10 mouse cellular contexts compared by ENCODE assay signal in the genomic region with DNA sequence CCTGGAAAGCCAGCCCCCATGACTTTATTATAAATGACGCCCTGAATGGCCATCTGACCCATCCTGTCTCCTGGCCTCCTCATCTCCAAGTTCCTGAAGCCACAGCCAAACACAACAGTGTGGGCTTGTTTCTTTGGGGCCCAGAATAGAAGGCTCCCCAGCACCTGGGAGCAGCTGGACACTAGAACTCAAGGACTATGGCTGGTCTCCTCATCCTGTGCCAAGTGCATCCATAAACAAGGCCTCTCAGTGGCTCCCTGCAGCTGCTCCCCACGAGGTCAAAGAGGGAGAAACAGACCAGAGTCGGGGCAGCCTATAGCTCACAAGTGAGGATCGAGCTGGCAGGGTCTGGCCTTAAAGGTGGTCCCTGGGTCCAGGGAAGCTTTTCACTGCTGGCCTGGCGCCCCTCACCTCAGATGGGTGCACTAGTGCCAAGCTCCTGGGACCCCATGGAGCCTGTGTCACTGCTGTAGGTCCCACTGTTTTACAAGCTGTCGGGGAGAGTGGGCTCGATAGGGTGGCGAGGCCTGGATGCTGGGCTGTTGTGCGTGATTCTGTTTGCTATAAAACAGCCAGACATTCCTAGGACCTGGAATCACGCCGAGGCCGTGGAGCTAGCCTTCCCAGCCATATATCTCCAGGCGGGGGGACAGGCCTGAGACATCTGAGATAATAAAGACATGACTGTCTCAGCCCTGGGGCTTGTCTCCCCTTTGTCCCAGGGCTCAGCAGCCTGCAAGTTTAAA. TPM values are rescaled to one million over a fixed set of nuclear protein-coding genes. Genes with fewer than 3 reads are reported as not detected.
DNase-seq lines count a peak whose midpoint lies in the region; ATAC-seq and TF ChIP-seq lines count a peak whose summit lies in the region.
"Had no signal": no experiment of that assay in that cellular context is flagged by ENCODE, and none has a peak within 500 bp of the region (broad histone marks: within the 10 kb centered on the region; RNA-seq: fewer than 3 reads in every experiment).

No protein-coding gene starts in this region.

- H3K9me3 ChIP-seq in forebrain, embryonic 10.5 days = no peaks in the 10 kb centered on the region
- no peaks in the 10 kb centered on the region for H3K9me3 ChIP-seq in forebrain, embryonic 12.5 days
- H3K9me3 ChIP-seq in midbrain, embryonic 12.5 days = no peaks in the 10 kb centered on the region
- no peaks in the 10 kb centered on the region for H3K9me3 ChIP-seq in midbrain, postnatal 0 days (ENCODE audit: low read length)
- no peaks in the 10 kb centered on the region for H3K9me3 ChIP-seq in kidney, embryonic 15.5 days (replicated peaks)
- H3K9me3 ChIP-seq: embryonic facial prominence, embryonic 15.5 days had no signal

- 89% methylated on average over 13 of the region's 13 CpGs for WGBS in forebrain, embryonic 10.5 days
- 84% methylated on average over 13 of the region's 13 CpGs for WGBS in forebrain, embryonic 12.5 days
- 74% methylated on average over 13 of the region's 13 CpGs for WGBS in midbrain, embryonic 12.5 days
- 60% methylated on average over 13 of the region's 13 CpGs for WGBS in midbrain, postnatal 0 days
- 31% methylated on average over 13 of the region's 13 CpGs for WGBS in kidney, embryonic 15.5 days
- 71% methylated on average over 13 of the region's 13 CpGs for whole genome bisulfite sequencing in small intestine, adult 2 months

- DNase-seq in forebrain, embryonic 10.5 days (ENCODE audit: extremely low spot score, low spot score) = no peak
- DNase-seq in midbrain, postnatal 0 days (ENCODE audit: low spot score) = no peak
- no peak for DNase-seq in Muller cell, postnatal 12 days (ENCODE audit: inconsistent ontology term)
- DNase-seq in gastrocnemius, postnatal 10 days = no peak
- DNase-seq: lung, embryonic 14.5 days had no signal

- no peak overlapping the region for H3K4me2 ChIP-seq in forebrain, embryonic 12.5 days
- H3K4me2 ChIP-seq in midbrain, embryonic 12.5 days (replicated peaks) = no peak overlapping the region
- H3K4me2 ChIP-seq in midbrain, postnatal 0 days (ENCODE audit: low read depth, low read length, poor library complexity, severe bottlenecking) = no peak overlapping the region
- no peak overlapping the region for H3K4me2 ChIP-seq in kidney, embryonic 15.5 days
- H3K4me2 ChIP-seq: embryonic facial prominence, embryonic 15.5 days; lung, embryonic 14.5 days had no signal

- H3K27ac ChIP-seq in forebrain, embryonic 10.5 days = peak overlapping the region; percentile 27; the same call in 1 of the 2 replicates
- no peak overlapping the region for H3K27ac ChIP-seq in forebrain, embryonic 12.5 days
- H3K27ac ChIP-seq in midbrain, embryonic 12.5 days (replicated peaks) = no peak overlapping the region
- H3K27ac ChIP-seq in midbrain, postnatal 0 days (ENCODE audit: low read depth, low read length) = no peak overlapping the region
- peak overlapping the region; percentile 85 for H3K27ac ChIP-seq in kidney, embryonic 15.5 days
- 0 out of 2 replicates have a peak overlapping the region, but pooled peaks have one; percentile 21 for H3K27ac ChIP-seq in small intestine, adult 2 months (ENCODE audit: insufficient read depth, low read depth, low read length)
- H3K27ac ChIP-seq: embryonic facial prominence, embryonic 15.5 days had no signal

- no peaks in the 10 kb centered on the region for H3K27me3 ChIP-seq in forebrain, embryonic 10.5 days (ENCODE audit: poor library complexity, severe bottlenecking)
- H3K27me3 ChIP-seq in forebrain, embryonic 12.5 days = no peaks in the 10 kb centered on the region
- no peaks in the 10 kb centered on the region for H3K27me3 ChIP-seq in midbrain, embryonic 12.5 days
- no peaks in the 10 kb centered on the region for H3K27me3 ChIP-seq in midbrain, postnatal 0 days (ENCODE audit: insufficient read depth, low read length)
- H3K27me3 ChIP-seq in kidney, embryonic 15.5 days = no peaks in the 10 kb centered on the region
- no peaks in the 10 kb centered on the region for H3K27me3 ChIP-seq in small intestine, adult 2 months (ENCODE audit: control insufficient read depth, insufficient read depth, low read length)
- H3K27me3 ChIP-seq: embryonic facial prominence, embryonic 15.5 days had no signal

- no peak for ATAC-seq in forebrain, embryonic 12.5 days (ENCODE audit: low FRiP score)
- no peak for ATAC-seq in midbrain, embryonic 12.5 days (ENCODE audit: low FRiP score, low read depth)
- ATAC-seq in midbrain, postnatal 0 days (ENCODE audit: low FRiP score) = no peak
- peak; percentile 34; the same call in 1 of the 2 replicates for ATAC-seq in kidney, embryonic 15.5 days (replicated peaks; ENCODE audit: low FRiP score)

- no peak for TF ChIP-seq POLR2A in small intestine, adult 2 months (IDR thresholded peaks at IDR 0.05; ENCODE audit: low read depth, low read length)

- no peak overlapping the region for H3K4me3 ChIP-seq in forebrain, embryonic 10.5 days
- H3K4me3 ChIP-seq in forebrain, embryonic 12.5 days (replicated peaks) = no peak overlapping the region
- H3K4me3 ChIP-seq in midbrain, embryonic 12.5 days = no peak overlapping the region
- no peak overlapping the region for H3K4me3 ChIP-seq in midbrain, postnatal 0 days (ENCODE audit: low read depth, low read length)
- H3K4me3 ChIP-seq in kidney, embryonic 15.5 days (replicated peaks) = no peak overlapping the region
- H3K4me3 ChIP-seq in small intestine, adult 2 months (ENCODE audit: low read depth, low read length) = no peak overlapping the region
- H3K4me3 ChIP-seq: embryonic facial prominence, embryonic 15.5 days had no signal

- H3K9ac ChIP-seq in forebrain, embryonic 12.5 days = no peak overlapping the region
- H3K9ac ChIP-seq in midbrain, embryonic 12.5 days (replicated peaks) = 0 out of 2 replicates have a peak overlapping the region, but pooled peaks have one; percentile 21
- no peak overlapping the region for H3K9ac ChIP-seq in midbrain, postnatal 0 days (replicated peaks; ENCODE audit: low read length, poor library complexity, severe bottlenecking)
- H3K9ac ChIP-seq in kidney, embryonic 15.5 days = no peak overlapping the region
- H3K9ac ChIP-seq: embryonic facial prominence, embryonic 15.5 days; lung, embryonic 14.5 days had no signal

- no peak for TF ChIP-seq CTCF in midbrain, postnatal 0 days (IDR thresholded peaks at IDR 0.05)
- no peak for TF ChIP-seq CTCF in small intestine, adult 2 months (IDR thresholded peaks at IDR 0.05; ENCODE audit: extremely low read depth, insufficient read length, insufficient replicate concordance, low read depth, low read length)

- peaks cover 6% of the 10 kb centered on the region for H3K36me3 ChIP-seq in forebrain, embryonic 10.5 days (replicated peaks)
- no peaks in the 10 kb centered on the region for H3K36me3 ChIP-seq in forebrain, embryonic 12.5 days (replicated peaks)
- no peaks in the 10 kb centered on the region for H3K36me3 ChIP-seq in midbrain, embryonic 12.5 days
- H3K36me3 ChIP-seq in midbrain, postnatal 0 days (ENCODE audit: insufficient read depth, low read length) = no peaks in the 10 kb centered on the region
- H3K36me3 ChIP-seq in kidney, embryonic 15.5 days = 0 out of 2 replicates have a peak, but pooled peaks cover 2% of the 10 kb centered on the region
- peaks cover 5% of the 10 kb centered on the region for H3K36me3 ChIP-seq in small intestine, adult 2 months (ENCODE audit: control insufficient read depth, insufficient read depth, low read length)
- H3K36me3 ChIP-seq: embryonic facial prominence, embryonic 15.5 days had no signal

- H3K4me1 ChIP-seq in forebrain, embryonic 10.5 days = peaks cover 37% of the 10 kb centered on the region
- peaks cover 36% of the 10 kb centered on the region for H3K4me1 ChIP-seq in forebrain, embryonic 12.5 days
- peaks cover 27% of the 10 kb centered on the region for H3K4me1 ChIP-seq in midbrain, embryonic 12.5 days
- 0 out of 2 replicates have a peak, but pooled peaks cover 3% of the 10 kb centered on the region for H3K4me1 ChIP-seq in midbrain, postnatal 0 days (ENCODE audit: insufficient read depth, low read length)
- H3K4me1 ChIP-seq in kidney, embryonic 15.5 days = peaks cover 65% of the 10 kb centered on the region
- H3K4me1 ChIP-seq in small intestine, adult 2 months (ENCODE audit: control insufficient read depth, insufficient read depth, insufficient read length, low read length) = no peaks in the 10 kb centered on the region

RNA-seq across cellular contexts. Expression of gene Wnt4, which starts 28.7 kb away (rescaled TPM):
- 0.81 and 0.84 TPM in 2 replicates for polyA plus RNA-seq in forebrain, embryonic 10.5 days (2016; fragmentation: Nextera tagmentation; extraction: Ambion mirVana)
- 0.36 and 0.52 TPM in 2 replicates for polyA plus RNA-seq in forebrain, embryonic 12.5 days (2016; fragmentation: Nextera tagmentation; extraction: Ambion mirVana)
- 0.77 and 0.79 TPM in 2 replicates for polyA plus RNA-seq in midbrain, embryonic 12.5 days (2016; fragmentation: Nextera tagmentation; extraction: Ambion mirVana)
- total RNA-seq in midbrain, postnatal 0 days (2014; rRNA removed) = 5.6 and 6.3 TPM in 2 replicates
- 5.2 and 6.0 TPM in 2 replicates for polyA plus RNA-seq in midbrain, postnatal 0 days (2015; fragmentation: Nextera tagmentation; extraction: Ambion mirVana)
- polyA plus RNA-seq in kidney, embryonic 15.5 days (2015; fragmentation: Nextera tagmentation; extraction: Ambion mirVana) = 10.6 and 10.9 TPM in 2 replicates
- 6.0 and 6.9 TPM in 2 replicates for polyA plus RNA-seq in small intestine, adult 2 months (2012; rRNA removed)
- 10 to 100 TPM; 15.9 to 17.2 TPM for total RNA-seq in gastrocnemius, postnatal 10 days (2021)

RNA-seq across cellular contexts. Expression of gene Cdc42, which starts 51.5 kb away (rescaled TPM):
- polyA plus RNA-seq in forebrain, embryonic 10.5 days (2016; fragmentation: Nextera tagmentation; extraction: Ambion mirVana) = 567 and 573 TPM in 2 replicates
- 584 and 589 TPM in 2 replicates for polyA plus RNA-seq in forebrain, embryonic 12.5 days (2016; fragmentation: Nextera tagmentation; extraction: Ambion mirVana)
- polyA plus RNA-seq in midbrain, embryonic 12.5 days (2016; fragmentation: Nextera tagmentation; extraction: Ambion mirVana) = 620 TPM in 2 replicates
- total RNA-seq in midbrain, postnatal 0 days (2014; rRNA removed) = 583 and 680 TPM in 2 replicates
- 1,182 and 1,189 TPM in 2 replicates for polyA plus RNA-seq in midbrain, postnatal 0 days (2015; fragmentation: Nextera tagmentation; extraction: Ambion mirVana)
- polyA plus RNA-seq in kidney, embryonic 15.5 days (2015; fragmentation: Nextera tagmentation; extraction: Ambion mirVana) = 678 and 694 TPM in 2 replicates
- polyA plus RNA-seq in small intestine, adult 2 months (2012; rRNA removed) = 11.5 and 25.9 TPM in 2 replicates
- 100 to 1,000 TPM; 256 to 266 TPM for total RNA-seq in gastrocnemius, postnatal 10 days (2021)

Comparison
In these comparisons a context has a peak if more than half of its experiments do, and no peak if none do; other contexts are left out.
1. H3K27ac ChIP-seq: peak in forebrain, embryonic 10.5 days (single experiment), kidney, embryonic 15.5 days (single experiment) and small intestine, adult 2 months (single experiment); none in forebrain, embryonic 12.5 days (single experiment), midbrain, embryonic 12.5 days (single experiment) and midbrain, postnatal 0 days (single experiment).
2. RNA of gene Cdc42, which starts 51.5 kb away (polyA plus RNA-seq): 1,182 to 1,189 TPM in midbrain, postnatal 0 days, 678 to 694 TPM in kidney, embryonic 15.5 days, 620 TPM in midbrain, embryonic 12.5 days, 584 to 589 TPM in forebrain, embryonic 12.5 days and 567 to 573 TPM in forebrain, embryonic 10.5 days; 11.5 to 25.9 TPM in small intestine, adult 2 months; every median in the first group is over 10 times any median in the second.